Mouse (Mus musculus) telencephalon, adult 2 months (tissue): ENCODE data around the gene Vps26c.
A peak's percentile ranks its signal among the peaks of the same experiment; 100 is the strongest.
"Not testable (repeated sequence)": the region's sequence is repeated elsewhere in the genome, so short reads cannot be mapped to it uniquely, and the experiment has no call there.

Experiments used
- DNase-seq: peaks from one replicate; pipeline ENCODE4 v3.0.0-alpha.2; 2011; ENCODE audit warnings: low read depth, low spot score

Gene Vps26c

DNA sequence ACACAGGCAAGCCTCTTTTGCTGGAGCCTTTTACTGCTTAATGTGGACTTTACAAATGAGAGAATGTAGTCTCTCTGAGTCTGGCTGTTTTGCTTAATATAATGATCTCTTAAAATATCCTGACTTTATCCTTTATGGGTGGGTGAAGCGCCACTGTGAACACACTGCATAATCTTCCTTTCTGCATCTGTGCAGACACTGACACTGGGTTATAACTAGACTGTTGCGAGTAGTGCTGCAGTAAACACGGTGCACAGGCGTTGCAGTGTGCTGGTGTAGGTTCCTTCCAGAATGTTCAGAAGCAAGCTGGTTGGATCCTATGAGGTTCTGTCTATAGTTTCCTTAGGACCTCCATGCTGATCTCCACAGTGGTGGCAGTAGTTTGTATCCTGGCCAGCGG, 37.3 kb downstream of the Vps26c start:
- peak; percentile 43 for DNase-seq

DNA sequence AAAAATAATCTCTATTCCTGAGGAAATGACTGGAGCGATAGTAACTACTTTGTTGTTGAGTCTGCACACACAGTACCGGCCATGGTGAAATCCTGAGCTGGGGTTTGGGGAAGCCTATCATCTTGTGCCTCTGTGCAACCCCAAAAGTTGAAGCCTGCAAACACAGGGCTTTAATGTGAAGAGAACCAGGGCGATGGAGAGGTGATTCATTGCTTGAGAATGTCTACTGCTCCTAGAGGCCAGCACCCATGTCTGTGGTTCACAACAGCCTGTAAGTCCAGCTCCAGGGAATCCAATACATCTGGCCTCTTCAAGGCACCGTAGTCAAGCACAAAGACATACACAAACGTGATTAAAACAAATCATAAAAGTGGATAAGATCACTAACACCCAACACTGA, 39.3 kb downstream of the Vps26c start:
- DNase-seq: no peak

DNA sequence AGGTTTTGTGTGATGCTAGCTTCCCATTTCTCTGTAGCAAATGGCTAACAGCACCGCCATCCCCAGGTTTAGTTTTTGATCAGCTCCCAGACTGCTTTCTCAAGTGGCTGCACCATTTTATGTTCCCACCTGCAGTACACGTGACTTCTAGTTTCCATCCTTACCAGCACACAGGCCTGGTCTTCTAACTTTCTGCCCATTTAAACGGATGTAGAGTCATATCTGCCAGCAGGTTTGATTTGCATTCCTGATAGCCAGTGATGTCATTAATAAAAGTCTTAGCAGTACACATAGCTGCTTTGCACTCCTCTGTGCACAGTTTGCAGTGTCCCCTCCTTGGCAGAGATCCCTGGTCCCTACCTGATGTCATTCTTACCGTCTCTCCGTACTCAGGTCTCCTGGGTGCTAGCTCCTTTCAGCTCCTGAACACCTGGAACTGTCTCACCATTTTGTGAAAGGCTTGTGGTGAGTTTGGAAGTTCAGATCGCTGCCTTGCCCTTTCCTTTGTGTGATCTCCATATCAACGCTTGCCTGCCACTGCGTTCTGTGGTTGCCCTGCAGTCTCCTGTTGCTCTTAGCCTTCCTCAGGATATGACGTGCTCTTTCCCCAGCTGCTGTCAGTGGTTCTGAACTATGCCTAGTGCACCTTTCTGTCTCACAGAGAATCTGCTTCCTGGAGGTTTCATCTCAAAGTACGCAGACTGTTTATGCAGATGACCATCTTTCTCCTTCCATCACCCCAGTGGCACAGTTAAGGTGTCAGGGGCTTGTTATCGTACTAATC, 41.7 kb downstream of the Vps26c start:
- no peak for DNase-seq

DNA sequence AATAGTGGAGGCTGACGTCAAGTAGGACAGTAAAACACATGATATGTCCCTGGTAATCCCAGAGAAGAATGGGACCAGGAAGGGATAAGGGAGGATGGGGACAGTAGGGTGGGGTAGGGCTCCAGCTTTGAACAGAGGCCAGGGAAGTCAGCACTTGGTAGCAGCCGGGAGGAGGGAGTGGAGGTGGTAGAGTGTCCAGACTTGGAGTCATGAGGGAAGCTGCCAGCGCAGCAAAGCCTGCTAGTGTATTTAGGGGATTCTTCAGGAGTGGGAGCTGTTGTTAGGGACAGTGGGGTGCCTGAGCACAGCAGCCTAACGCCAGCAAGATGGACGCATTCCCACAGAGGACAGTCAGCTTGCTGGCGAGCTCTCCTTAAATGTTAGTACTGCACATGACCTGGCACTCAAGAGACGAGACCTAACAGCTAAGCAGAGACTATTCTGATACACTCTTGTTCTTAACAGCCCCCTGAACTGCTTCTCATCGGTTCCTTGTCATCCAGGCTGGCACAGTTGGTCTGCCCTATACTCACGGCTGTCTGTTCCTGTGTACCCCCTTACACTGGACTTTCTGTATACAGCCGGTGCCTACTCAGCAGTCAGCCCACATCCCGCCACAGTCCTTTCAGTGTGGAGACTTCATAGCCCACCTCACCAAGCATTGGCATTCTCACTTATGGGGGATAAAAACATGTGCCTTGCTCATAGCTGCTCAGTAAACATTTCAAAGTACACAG, 53.4 kb downstream of the Vps26c start:
- DNase-seq: no peak

DNA sequence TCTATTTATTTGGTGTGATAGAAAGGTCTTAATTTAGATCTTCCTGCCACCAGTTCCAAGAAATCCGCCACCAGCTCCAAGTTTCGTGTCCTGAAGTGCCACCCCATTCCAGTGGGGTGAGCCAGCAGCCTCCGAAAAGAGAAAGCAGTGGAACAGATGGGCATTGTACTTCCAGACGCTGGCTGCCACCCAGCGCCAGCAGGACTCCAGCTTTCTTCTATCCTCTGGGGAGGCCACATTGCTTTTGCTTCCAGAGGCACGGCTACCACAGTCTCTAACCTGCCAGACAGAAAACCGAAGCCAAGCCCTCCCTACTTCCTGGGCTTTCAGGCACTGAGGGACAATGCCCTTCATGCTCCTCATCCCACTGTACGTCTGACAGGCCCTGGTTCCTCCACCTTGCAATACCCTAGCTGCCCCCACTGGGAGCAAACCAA, 54.1 kb downstream of the Vps26c start:
- DNase-seq: peak; percentile 89

DNA sequence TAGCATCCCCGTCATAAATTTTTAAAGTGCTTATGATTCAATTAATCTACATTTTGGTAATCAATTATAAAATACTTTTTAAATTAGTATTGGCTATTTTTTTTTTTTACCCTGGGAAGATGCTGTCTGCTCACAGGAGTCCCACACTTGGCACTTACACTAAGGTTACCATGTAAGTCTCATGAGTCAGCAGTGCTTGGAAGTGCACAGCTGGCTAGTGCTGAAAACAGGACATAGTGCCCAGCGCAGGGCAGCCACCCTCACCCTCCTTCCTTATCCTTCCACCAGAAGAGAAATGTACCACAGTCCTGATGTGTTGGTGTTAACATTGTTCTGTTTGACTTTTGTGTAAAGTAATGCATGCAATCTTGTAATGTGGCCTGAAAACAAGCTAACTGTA, 58.2 kb downstream of the Vps26c start:
- no peak for DNase-seq

DNA sequence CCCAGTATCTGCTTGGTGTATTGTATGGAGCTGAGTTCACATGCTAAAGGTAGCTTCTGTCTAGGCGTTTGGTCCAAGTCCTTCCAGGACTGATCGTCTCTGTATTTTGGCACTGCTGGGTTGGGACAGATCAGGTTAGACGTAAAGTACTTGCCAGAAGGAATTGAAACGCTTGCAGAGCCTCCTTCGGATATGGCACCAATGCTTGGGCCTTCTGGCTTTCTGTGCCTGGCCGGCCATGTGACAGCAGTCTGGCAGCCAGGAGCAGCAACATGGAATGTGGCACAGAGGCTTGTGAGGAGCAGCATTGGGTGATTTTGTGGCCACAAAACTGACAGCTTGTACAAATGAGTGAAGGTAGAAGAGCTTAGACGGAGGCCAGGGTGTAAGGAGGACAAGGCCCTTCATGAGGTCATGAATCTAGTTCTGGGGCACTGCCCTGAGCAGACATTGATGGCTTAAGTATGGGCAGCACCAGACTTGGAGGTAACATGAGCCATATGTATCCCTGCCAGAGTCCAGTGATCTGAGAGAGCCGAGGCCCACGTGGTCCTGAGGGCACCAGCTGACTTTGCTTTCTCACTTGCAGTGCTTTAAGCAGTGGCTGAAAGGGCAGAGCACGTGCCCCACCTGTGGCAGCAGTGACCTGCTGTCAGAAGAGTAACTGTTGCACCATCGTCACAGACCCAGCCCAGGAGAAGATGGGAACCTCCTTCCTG, 59.1 kb downstream of the Vps26c start:
- DNase-seq: no peak

DNA sequence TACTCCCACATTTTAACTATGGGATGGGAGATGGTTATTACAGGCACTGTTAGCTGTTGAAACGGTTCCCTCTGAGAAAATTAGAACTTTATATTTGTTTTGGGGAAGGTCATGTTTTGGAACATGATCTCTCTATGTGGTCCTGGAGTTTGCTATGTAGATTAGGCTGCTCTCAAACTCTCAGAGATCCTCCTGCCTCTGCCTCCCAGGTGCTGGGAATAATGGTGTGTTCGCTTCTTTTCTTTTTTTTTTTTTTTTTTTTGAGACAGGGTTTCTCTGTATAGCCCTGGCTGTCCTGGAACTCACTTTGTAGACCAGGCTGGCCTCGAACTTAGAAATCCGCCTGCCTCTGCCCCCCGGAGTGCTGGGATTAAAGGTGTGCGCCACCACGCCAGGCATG, 60.3 kb downstream of the Vps26c start:
- not testable (repeated sequence) for DNase-seq

DNA sequence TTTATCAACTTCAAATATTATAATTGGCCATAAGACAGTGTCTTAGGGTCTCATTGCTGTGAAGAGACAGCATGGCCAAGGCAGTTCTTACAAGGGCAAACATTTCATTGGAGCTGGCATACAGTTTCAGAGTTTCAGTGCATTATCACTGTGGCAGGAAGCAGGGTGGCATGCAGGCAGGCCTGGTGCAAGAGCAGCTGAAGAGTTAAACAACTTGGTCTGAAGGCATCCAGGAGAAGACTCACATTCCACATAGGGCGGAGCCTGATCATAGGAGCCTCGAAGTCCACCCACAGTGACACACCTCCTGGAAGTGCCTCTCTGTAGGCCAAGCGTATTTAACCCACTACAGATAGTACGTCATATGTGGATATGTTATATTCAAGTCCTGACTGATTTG, 60.7 kb downstream of the Vps26c start:
- DNase-seq: no peak

DNA sequence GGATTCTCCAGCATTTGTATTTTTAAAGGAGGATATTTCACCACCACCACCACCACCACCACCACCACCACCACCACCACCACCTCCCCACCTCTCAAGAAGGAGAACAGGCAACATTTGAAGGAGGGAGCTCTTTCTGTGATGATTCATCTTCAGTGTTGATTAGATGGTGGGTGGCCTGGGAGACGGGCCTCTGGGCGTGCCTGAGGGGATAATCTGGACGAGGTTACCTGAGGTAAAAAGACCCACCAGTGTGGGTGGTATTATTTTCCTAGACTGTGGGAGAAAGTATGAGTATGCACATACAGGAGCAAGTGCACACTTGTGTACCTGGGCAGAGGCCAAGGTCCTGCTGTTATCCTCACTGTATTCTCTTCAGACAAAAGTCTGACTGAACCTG, 62.6 kb downstream of the Vps26c start:
- no peak for DNase-seq

DNA sequence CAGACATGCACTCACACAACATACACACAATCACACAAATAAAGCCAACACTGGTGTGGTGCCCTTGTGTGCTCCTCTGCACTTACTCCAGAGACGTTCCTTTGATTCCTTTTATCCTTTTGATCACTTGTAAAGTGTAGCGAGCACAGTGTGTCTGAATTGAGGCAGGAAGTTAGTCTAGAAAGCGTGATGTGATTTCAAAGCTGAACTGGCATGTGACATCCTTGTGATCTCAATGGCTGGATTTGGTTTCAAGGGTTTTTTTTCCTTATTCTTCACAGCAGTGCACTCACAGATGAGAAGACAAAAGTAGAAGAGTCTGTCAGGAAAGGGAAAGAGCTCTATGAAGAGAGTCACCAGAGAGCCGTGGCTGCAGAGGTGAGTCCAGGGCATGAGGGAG, 72.5 kb downstream of the Vps26c start:
- DNase-seq: no peak

DNA sequence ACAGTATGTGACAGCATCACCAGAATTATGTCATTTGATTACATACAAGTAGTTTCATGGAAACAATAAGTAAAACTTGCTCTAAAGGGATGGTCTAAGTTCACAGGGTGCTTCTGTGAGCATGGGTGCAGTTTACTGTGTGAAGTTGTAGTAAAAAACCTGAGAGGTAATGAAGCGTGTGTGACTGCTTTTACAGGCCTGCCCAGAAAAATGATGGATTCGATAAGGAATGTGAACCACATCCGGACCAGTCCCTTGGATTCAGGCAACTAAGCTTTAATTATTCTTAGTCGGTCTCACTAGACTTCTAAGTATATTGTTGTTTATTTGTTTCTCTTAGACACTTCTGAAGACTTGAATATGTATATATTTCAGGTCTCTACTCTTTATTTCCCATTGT, 73.9 kb downstream of the Vps26c start:
- no peak for DNase-seq

DNA sequence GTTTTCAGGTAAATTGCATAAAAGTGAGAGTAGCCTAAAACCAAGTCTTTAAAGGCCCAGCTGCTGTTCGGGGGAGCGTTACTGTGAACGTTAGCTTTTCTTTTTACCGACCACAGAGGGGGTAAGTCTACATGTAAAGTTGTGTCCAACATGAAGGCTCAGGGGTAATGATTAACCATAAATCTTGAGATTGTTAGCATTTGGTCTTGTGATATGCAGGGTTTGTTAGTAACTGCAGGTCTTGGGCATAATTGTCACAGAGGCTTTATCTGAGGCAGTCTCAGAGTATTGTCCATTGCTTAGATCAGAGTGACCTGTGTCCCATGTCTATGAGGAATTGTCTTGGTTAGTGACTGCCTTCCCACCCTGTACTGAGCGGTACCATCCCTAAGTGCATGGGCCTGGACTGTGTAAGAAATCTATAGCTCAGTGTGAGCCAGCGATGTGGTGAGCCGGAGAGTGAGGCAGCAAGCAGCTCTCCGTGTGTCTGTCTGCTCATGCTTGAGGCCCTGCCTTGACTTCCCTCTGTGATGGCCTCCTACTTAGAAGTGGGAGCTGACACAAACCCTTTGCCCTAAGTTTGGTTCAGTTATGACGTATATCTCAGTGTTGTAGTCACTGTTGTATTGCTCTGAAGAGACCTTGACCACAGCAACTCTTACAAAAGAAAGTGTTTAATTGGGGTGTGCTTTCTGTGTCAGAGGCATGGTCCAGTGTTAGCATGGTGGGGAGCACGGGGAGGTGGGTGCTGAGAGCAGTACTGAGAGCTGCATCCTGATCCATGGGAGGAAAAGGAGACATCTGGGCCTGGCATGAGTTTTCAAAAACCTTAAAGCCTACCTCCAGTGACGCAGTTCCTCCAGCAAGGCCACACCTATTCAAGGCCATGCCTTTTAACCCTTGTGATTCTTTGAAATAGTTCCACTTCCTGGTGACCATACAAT, 74.8 kb downstream of the Vps26c start:
- no peak for DNase-seq

DNA sequence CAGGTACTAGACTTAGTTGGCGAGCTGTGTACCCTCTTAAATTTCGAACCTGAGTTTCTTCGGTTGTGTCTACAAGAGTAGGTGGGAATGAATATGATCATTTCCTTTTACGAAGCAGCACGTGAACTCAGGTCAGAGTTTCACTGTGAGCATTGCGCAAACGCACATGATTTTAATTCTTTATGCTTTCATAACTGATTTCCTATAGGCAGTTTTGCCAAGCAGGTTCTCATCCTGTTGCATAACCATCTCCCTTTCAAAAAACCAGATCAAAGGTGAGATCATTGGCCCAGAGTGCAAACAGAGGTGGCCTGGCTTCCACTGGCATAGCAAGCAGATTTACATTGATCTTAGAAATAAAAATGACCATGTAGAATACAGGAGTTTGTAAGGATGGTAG, 77.0 kb downstream of the Vps26c start:
- no peak for DNase-seq

DNA sequence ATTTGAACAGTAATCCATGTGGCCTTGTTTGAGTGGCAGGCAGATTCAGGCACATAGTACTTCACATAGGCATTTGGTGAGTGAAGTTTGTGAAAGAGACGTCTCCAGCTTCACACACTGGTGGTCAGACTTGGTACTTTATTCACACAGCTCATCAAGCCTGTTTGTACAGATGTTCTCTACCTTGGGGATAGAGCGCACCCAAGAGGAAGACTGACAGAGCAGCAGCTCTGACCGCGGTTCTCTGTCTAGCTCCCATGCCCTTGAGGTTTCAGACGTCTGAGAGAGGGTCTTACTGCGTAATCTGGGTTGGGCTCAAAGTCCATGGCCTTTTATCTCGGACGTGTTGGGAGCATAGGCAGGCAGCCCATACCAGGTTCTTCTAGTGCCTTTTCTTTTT, 77.5 kb downstream of the Vps26c start:
- DNase-seq: no peak
